Mouse (Mus musculus): ENCODE measurements around the gene Fam20a.

GRCm38 (mm10) chr11:109709501-109709900 lies 12.6 kb downstream of the Fam20a start:
- TF ChIP-seq POLR2A (IDR thresholded peaks at IDR 0.05; ENCODE audit: extremely low read depth, insufficient read depth, low read length) (no peak), CTCF (IDR thresholded peaks at IDR 0.05; ENCODE audit: low read depth, low read length) (no peak)

Data from liver, adult 2 months (tissue).